Mouse (Mus musculus) liver, adult 2 months (tissue): ENCODE data around the gene Nkx1-2. TPM values are rescaled to one million over a fixed set of nuclear protein-coding genes. Genes with fewer than 3 reads are reported as not detected.

Source experiments
- DNase-seq: peaks from one replicate; pipeline ENCODE4 v3.0.0-alpha.2; 2011; ENCODE audit warnings: low read depth, low spot score; ENCODE audit errors: extremely low read depth
- H3K27ac ChIP-seq: fragments of 200-500 bp; replicated peaks from 2 replicates; pipeline ENCODE4 v1.5.1; 2012; ENCODE audit warnings: low read depth, mild to moderate bottlenecking, control low read depth, inconsistent platforms, low read length; ENCODE audit not compliant: insufficient read depth
- H3K27me3 ChIP-seq: fragments of 200-500 bp; 2 replicates; pipeline ENCODE4 v1.6.1; 2012; ENCODE audit warnings: mild to moderate bottlenecking, moderate library complexity, low read length, inconsistent platforms; ENCODE audit not compliant: control insufficient read depth, insufficient read depth
- H3K36me3 ChIP-seq: fragments of 200-500 bp; 2 replicates; pipeline ENCODE4 v1.6.1; 2012; ENCODE audit warnings: low read length, inconsistent platforms; ENCODE audit not compliant: control insufficient read depth, insufficient read depth
- H3K4me1 ChIP-seq: fragments of 200-500 bp; 2 replicates; pipeline ENCODE4 v1.6.1; 2011; ENCODE audit warnings: low read length; ENCODE audit not compliant: control insufficient read depth, insufficient read depth
- H3K4me3 ChIP-seq: fragments of 200-500 bp; 2 replicates; pipeline ENCODE4 v1.5.1; 2011; ENCODE audit warnings: low read depth, mild to moderate bottlenecking, control low read depth, low read length, moderate library complexity; ENCODE audit not compliant: insufficient read depth
- H3K79me2 ChIP-seq: fragments of 200-500 bp; 2 replicates; pipeline ENCODE4 v1.6.1; 2012; ENCODE audit warnings: inconsistent platforms, mild to moderate bottlenecking, low read length, moderate library complexity; ENCODE audit not compliant: control insufficient read depth, insufficient read depth
- H3K9ac ChIP-seq: fragments of 200-500 bp; 2 replicates; pipeline ENCODE4 v1.6.1; 2012; ENCODE audit warnings: low read depth, mild to moderate bottlenecking, control low read depth, inconsistent platforms, low read length
- CTCF ChIP-seq: fragments of 200-500 bp; IDR thresholded peaks from 2 replicates; pipeline ENCODE4 v1.5.1; 2011; ENCODE audit warnings: low read depth, low read length, control low read depth
- POLR2A ChIP-seq: fragments of 200-500 bp; IDR thresholded peaks from 2 replicates; pipeline ENCODE4 v1.6.1; 2011; ENCODE audit warnings: low read length, control low read depth; ENCODE audit not compliant: insufficient read depth; ENCODE audit errors: extremely low read depth
- WGBS: fragments of 180-500 bp; shearing (Covaris S2); methylation state at CpG from one replicate; pipeline ENCODE4 v1.1.7; 2018; 5-methylcytosine and 5-hydroxymethylcytosine counted together
- polyA plus RNA-seq: library from polyadenylated mRNA; depleted of rRNA; stranded (reverse); fragments of >200 nt; gene quantifications from 2 replicates; pipeline ENCODE4 v1.2.3, GENCODE M21; 2012
- total RNA-seq: library from RNA; depleted of rRNA; stranded (reverse); fragments of >200 nt; gene quantifications from 2 replicates; pipeline ENCODE4 v1.2.3, GENCODE M21; 2014

Gene Nkx1-2
- total and polyA plus RNA-seq, 2 experiments, result not detected

DNA sequence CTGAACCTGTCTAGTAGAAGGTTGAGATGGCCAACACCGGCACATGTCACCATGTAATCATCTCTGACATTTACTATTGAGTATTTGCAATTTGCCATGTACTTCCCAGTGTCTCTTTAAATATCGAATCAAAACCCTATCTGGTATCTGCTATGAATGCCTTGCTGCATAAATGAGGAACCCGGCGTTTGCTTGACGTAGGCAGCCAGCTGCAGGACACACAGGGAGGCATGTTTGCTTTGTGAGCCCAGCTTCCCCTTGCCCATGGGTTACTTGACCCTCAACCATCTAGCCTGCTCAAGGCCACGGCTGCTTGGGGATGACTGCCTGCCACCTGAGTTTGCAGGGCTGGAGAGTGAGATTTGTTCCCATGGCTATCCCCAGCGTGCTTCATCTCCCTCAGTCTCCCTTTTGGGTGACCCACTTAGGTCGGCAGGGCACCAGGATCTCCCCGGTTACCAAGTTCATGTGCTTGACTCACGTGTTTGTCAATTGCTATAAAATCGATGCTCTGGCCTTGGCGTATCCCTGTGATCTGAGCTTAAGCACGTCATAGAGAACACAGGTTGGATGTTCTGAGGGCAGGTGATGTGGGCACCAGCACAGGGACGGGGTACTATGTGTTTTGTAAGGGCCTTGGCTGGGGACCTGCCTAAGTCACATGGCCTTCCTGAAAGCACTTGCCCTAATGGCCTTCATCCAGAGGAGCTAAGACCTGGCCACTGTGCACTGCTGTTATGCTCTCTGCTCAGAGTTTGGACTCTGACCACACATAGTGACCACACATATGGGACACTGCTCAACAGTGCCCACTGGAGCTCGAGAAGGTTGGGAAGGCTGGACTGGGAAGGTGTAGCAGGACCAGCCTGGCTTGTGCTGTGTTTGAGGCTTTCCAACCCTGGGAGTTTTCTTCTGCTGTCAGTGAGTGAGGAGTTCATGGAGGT lies 20.8 kb upstream of the Nkx1-2 start:
- H3K4me3 ChIP-seq, result no peak overlapping the region

GRCm38 (mm10) chr7:132619549-132619948 lies 20.1 kb upstream of the Nkx1-2 start:
- no peak overlapping the region for H3K9ac ChIP-seq
- WGBS, result 80% methylated on average over 8 of the region's 8 CpGs
- H3K27me3 ChIP-seq, result no peaks in the 10 kb centered on the region
- H3K36me3 ChIP-seq, result no peaks in the 10 kb centered on the region
- peak; percentile 33 for DNase-seq
- H3K4me3 ChIP-seq, result no peak overlapping the region
- TF ChIP-seq CTCF (no peak), POLR2A (no peak)
- no peaks in the 10 kb centered on the region for H3K79me2 ChIP-seq
- H3K27ac ChIP-seq, result no peak overlapping the region
- H3K4me1 ChIP-seq, result peaks cover 12% of the 10 kb centered on the region

More for the DNA sequence above, 20.8 kb upstream of the Nkx1-2 start:
- no peaks in the 10 kb centered on the region for H3K79me2 ChIP-seq
- H3K4me1 ChIP-seq, result peaks cover 11% of the 10 kb centered on the region
- peak; percentile 47 for TF ChIP-seq CTCF
- no peak for TF ChIP-seq POLR2A
- H3K9ac ChIP-seq, result peak overlapping the region; percentile 3; the same call in 1 of the 2 replicates
- 55% methylated on average over 15 of the region's 15 CpGs for WGBS
- H3K27ac ChIP-seq, result peak overlapping the region; percentile 51
- H3K27me3 ChIP-seq, result no peaks in the 10 kb centered on the region
- H3K36me3 ChIP-seq, result no peaks in the 10 kb centered on the region
- peak; percentile 98 for DNase-seq

- TF ChIP-seq POLR2A (no peak), CTCF (no peak)
- H3K36me3 ChIP-seq, result no peaks in the 10 kb centered on the region
- H3K27ac ChIP-seq, result peak overlapping the region; percentile 70
- DNase-seq, result peak; percentile 91
- H3K4me3 ChIP-seq, result no peak overlapping the region
- 54% methylated on average over 5 of the region's 5 CpGs for WGBS
- H3K4me1 ChIP-seq, result peaks cover 13% of the 10 kb centered on the region
- H3K9ac ChIP-seq, result no peak overlapping the region
- no peaks in the 10 kb centered on the region for H3K27me3 ChIP-seq
- peaks cover under 1% of the 10 kb centered on the region; the same call in 1 of the 2 replicates for H3K79me2 ChIP-seq
Observed at GRCm38 (mm10) chr7:132617021-132617564, 17.7 kb upstream of the Nkx1-2 start.

DNA sequence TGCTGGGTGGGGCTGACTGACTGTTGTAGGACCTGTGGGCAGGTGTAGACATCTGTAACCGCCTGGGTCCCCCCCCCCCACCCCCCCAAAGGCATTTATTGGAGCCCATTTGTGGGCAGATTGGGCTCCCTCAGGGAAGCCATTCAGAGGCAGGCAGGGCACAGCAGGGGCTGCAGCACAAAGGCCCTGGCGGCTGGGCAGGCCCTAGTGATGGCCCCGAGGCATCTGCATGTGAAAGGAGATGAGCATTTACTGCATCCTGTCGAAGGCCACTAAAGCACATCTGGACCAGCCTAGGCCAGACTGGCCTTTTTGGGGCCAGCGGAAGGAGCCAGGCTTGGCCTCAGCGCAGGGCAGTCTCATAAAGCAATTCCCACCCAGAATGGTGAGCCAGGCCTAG lies 17.0 kb upstream of the Nkx1-2 start:
- no peaks in the 10 kb centered on the region for H3K36me3 ChIP-seq
- H3K27me3 ChIP-seq, result no peaks in the 10 kb centered on the region
- DNase-seq, result no peak
- TF ChIP-seq POLR2A (no peak), CTCF (no peak)
- peaks cover 13% of the 10 kb centered on the region for H3K4me1 ChIP-seq
- H3K27ac ChIP-seq, result peak overlapping the region; percentile 70
- WGBS, result 81% methylated on average over 6 of the region's 6 CpGs
- peaks cover 2% of the 10 kb centered on the region; the same call in 1 of the 2 replicates for H3K79me2 ChIP-seq
- no peak overlapping the region for H3K9ac ChIP-seq
- H3K4me3 ChIP-seq, result no peak overlapping the region

GRCm38 (mm10) chr7:132615346-132615745 lies 15.9 kb upstream of the Nkx1-2 start:
- Histone ChIP-seq H3K4me3 (no peak overlapping the region), H3K4me1 (peaks cover 13% of the 10 kb centered on the region), H3K27ac (no peak overlapping the region), H3K36me3 (no peaks in the 10 kb centered on the region), H3K27me3 (no peaks in the 10 kb centered on the region), H3K79me2 (peaks cover 2% of the 10 kb centered on the region; the same call in 1 of the 2 replicates), H3K9ac (no peak overlapping the region)
- WGBS, result 8% methylated on average over 3 of the region's 3 CpGs
- peak; percentile 92 for DNase-seq
- TF ChIP-seq POLR2A (no peak), CTCF (no peak)
